Mouse (Mus musculus) MEL (cell line): ENCODE data around the gene Rnf169. TPM values are rescaled to one million over a fixed set of nuclear protein-coding genes. Genes with fewer than 3 reads are reported as not detected.

Experiments used
- DNase-seq: peaks from one replicate; pipeline ENCODE4 v3.0.0; 2011; ENCODE audit warnings: low read depth, low spot score
- H3K27ac ChIP-seq: 2 replicates; pipeline ENCODE4 v1.5.1; 2012; ENCODE audit warnings: low read depth, mild to moderate bottlenecking, control low read depth, low read length, moderate library complexity; ENCODE audit not compliant: control insufficient read depth
- H3K27me3 ChIP-seq, 2 experiments: fragments of 150-350 bp in 1 of 2; sonication (generic) in 1 of 2; 2 replicates each; pipeline ENCODE4 v1.6.1; 2012; ENCODE audit warnings: low read length in 2 of 2, mild to moderate bottlenecking in 2 of 2, improper control_type of control experiment in 1 of 2, moderate library complexity in 1 of 2; ENCODE audit not compliant: insufficient read depth in 2 of 2, control insufficient read depth in 1 of 2
- H3K36me3 ChIP-seq, 2 experiments: 2 replicates each; pipeline ENCODE4 v1.6.1; 2012 to 2014; ENCODE audit warnings: low read length in 2 of 2, improper control_type of control experiment in 1 of 2, inconsistent platforms in 1 of 2, mild to moderate bottlenecking in 1 of 2; ENCODE audit not compliant: insufficient read depth in 2 of 2, control insufficient read depth in 1 of 2
- H3K4me1 ChIP-seq, 2 experiments: fragments of 150-350 bp in 1 of 2; sonication (generic) in 1 of 2; 2 replicates each; pipeline ENCODE4 v1.6.1; 2012; ENCODE audit warnings: low read length in 2 of 2, improper control_type of control experiment in 1 of 2, mild to moderate bottlenecking in 1 of 2; ENCODE audit not compliant: insufficient read depth in 2 of 2, control insufficient read depth in 1 of 2
- H3K4me3 ChIP-seq, 2 experiments: fragments of 150-350 bp in 1 of 2; sonication (generic) in 1 of 2; 2 replicates each; pipeline ENCODE4 v1.5.1; 2012; ENCODE audit warnings: low read depth in 2 of 2, low read length in 2 of 2, mild to moderate bottlenecking in 2 of 2, moderate library complexity in 2 of 2, control low read depth in 1 of 2, improper control_type of control experiment in 1 of 2; ENCODE audit not compliant: control insufficient read depth in 1 of 2, insufficient read depth in 1 of 2
- H3K79me2 ChIP-seq: 2 replicates; pipeline ENCODE4 v1.6.1; 2012; ENCODE audit warnings: mild to moderate bottlenecking, low read length, moderate library complexity; ENCODE audit not compliant: control insufficient read depth, poor library complexity, insufficient read depth
- H3K9ac ChIP-seq: 2 replicates; pipeline ENCODE4 v1.6.1; 2012; ENCODE audit warnings: low read depth, mild to moderate bottlenecking, control low read depth, low read length, moderate library complexity; ENCODE audit not compliant: control insufficient read depth, poor library complexity, severe bottlenecking
- H3K9me3 ChIP-seq: fragments of 150-350 bp; sonication (generic); replicated peaks from 2 replicates; pipeline ENCODE4 v1.6.1; 2012; ENCODE audit warnings: mild to moderate bottlenecking, low read length, improper control_type of control experiment, moderate library complexity; ENCODE audit not compliant: insufficient read depth
- BHLHE40 ChIP-seq: IDR thresholded peaks from 2 replicates; pipeline ENCODE4 v1.6.1; 2012; ENCODE audit warnings: low read depth, mild to moderate bottlenecking, inconsistent platforms, low read length, improper control_type of control experiment, borderline replicate concordance
- CHD1 ChIP-seq: IDR thresholded peaks from 2 replicates; pipeline ENCODE4 v1.6.1; 2012; ENCODE audit warnings: low read depth, mild to moderate bottlenecking, inconsistent platforms, low read length, improper control_type of control experiment
- CHD2 ChIP-seq: IDR thresholded peaks from 2 replicates; pipeline ENCODE4 v1.6.1; 2011; ENCODE audit warnings: low read length, improper control_type of control experiment
- ETS1 ChIP-seq: IDR thresholded peaks from 2 replicates; pipeline ENCODE4 v1.6.1; 2012; ENCODE audit warnings: low read depth, mild to moderate bottlenecking, inconsistent platforms, low read length, improper control_type of control experiment, moderate library complexity
- HCFC1 ChIP-seq: IDR thresholded peaks from 2 replicates; pipeline ENCODE4 v1.6.1; 2012; ENCODE audit warnings: low read depth, mild to moderate bottlenecking, inconsistent platforms, low read length, improper control_type of control experiment, moderate library complexity
- JUND ChIP-seq: IDR thresholded peaks from 2 replicates; pipeline ENCODE4 v1.6.1; 2011; ENCODE audit warnings: low read depth, mild to moderate bottlenecking, improper control_type of control experiment, low read length
- KAT2A ChIP-seq: conservative IDR thresholded peaks from 2 replicates; pipeline ENCODE4 v1.6.1; 2012; ENCODE audit warnings: low read depth, low read length, improper control_type of control experiment, inconsistent platforms
- MAFK ChIP-seq: IDR thresholded peaks from 2 replicates; pipeline ENCODE4 v1.6.1; 2011; ENCODE audit warnings: low read depth, mild to moderate bottlenecking, low read length, improper control_type of control experiment, borderline replicate concordance
- MAX ChIP-seq: IDR thresholded peaks from 2 replicates; pipeline ENCODE4 v1.6.1; 2011; ENCODE audit warnings: low read length, improper control_type of control experiment
- MAZ ChIP-seq: IDR thresholded peaks from 2 replicates; pipeline ENCODE4 v1.6.1; 2012; ENCODE audit warnings: low read depth, mild to moderate bottlenecking, inconsistent platforms, low read length, improper control_type of control experiment
- MEF2A ChIP-seq: IDR thresholded peaks from 2 replicates; pipeline ENCODE4 v1.6.1; 2014; ENCODE audit warnings: low read depth, mild to moderate bottlenecking, inconsistent platforms, low read length, improper control_type of control experiment; ENCODE audit not compliant: poor library complexity, insufficient replicate concordance, severe bottlenecking; ENCODE audit errors: extremely low read depth
- MXI1 ChIP-seq: IDR thresholded peaks from 2 replicates; pipeline ENCODE4 v1.6.1; 2011; ENCODE audit warnings: mild to moderate bottlenecking, low read depth, low read length, improper control_type of control experiment
- MYB ChIP-seq: IDR thresholded peaks from 2 replicates; pipeline ENCODE4 v1.6.1; 2011; ENCODE audit warnings: mild to moderate bottlenecking, low read depth, low read length, improper control_type of control experiment
- MYC ChIP-seq: IDR thresholded peaks from 2 replicates; pipeline ENCODE4 v1.6.1; 2011; ENCODE audit warnings: low read depth, mild to moderate bottlenecking, low read length, improper control_type of control experiment, moderate library complexity
- NRF1 ChIP-seq: IDR thresholded peaks from 2 replicates; pipeline ENCODE4 v1.6.1; 2014; ENCODE audit warnings: low read depth, mild to moderate bottlenecking, inconsistent platforms, low read length, improper control_type of control experiment, moderate library complexity; ENCODE audit not compliant: poor library complexity, insufficient read depth, severe bottlenecking
- POLR2AphosphoS5 ChIP-seq: IDR thresholded peaks from 2 replicates; pipeline ENCODE4 v1.6.1; 2012; ENCODE audit warnings: low read depth, borderline replicate concordance, mild to moderate bottlenecking, inconsistent platforms, low read length, moderate library complexity, mixed read lengths
- RAD21 ChIP-seq: IDR thresholded peaks from 2 replicates; pipeline ENCODE4 v1.6.1; 2011; ENCODE audit warnings: mild to moderate bottlenecking, low read depth, low read length, improper control_type of control experiment
- RCOR1 ChIP-seq: IDR thresholded peaks from 2 replicates; pipeline ENCODE4 v1.6.1; 2012; ENCODE audit warnings: low read depth, mild to moderate bottlenecking, inconsistent platforms, low read length, improper control_type of control experiment
- SMC3 ChIP-seq: IDR thresholded peaks from 2 replicates; pipeline ENCODE4 v1.6.1; 2011; ENCODE audit warnings: low read depth, low read length, improper control_type of control experiment
- TAL1 ChIP-seq: IDR thresholded peaks from 2 replicates; pipeline ENCODE4 v1.6.1; 2012; ENCODE audit warnings: mild to moderate bottlenecking, inconsistent platforms, low read length, moderate library complexity, mixed read lengths
- UBTF ChIP-seq: IDR thresholded peaks from 2 replicates; pipeline ENCODE4 v1.6.1; 2012; ENCODE audit warnings: low read depth, mild to moderate bottlenecking, inconsistent platforms, low read length, improper control_type of control experiment, moderate library complexity, borderline replicate concordance; ENCODE audit not compliant: insufficient read depth
- USF1 ChIP-seq: IDR thresholded peaks from 2 replicates; pipeline ENCODE4 v1.6.1; 2014; ENCODE audit warnings: low read depth, mild to moderate bottlenecking, inconsistent platforms, low read length, improper control_type of control experiment, moderate library complexity
- USF2 ChIP-seq, 2 experiments: IDR thresholded peaks; 2 replicates each; pipeline ENCODE4 v1.6.1; 2011 to 2012; ENCODE audit warnings: improper control_type of control experiment in 2 of 2, low read length in 2 of 2, borderline replicate concordance in 1 of 2, inconsistent platforms in 1 of 2, low read depth in 1 of 2, mild to moderate bottlenecking in 1 of 2; ENCODE audit not compliant: insufficient read depth in 1 of 2
- ZC3H11A ChIP-seq: IDR thresholded peaks from 2 replicates; pipeline ENCODE4 v1.6.1; 2012; ENCODE audit warnings: low read depth, mild to moderate bottlenecking, inconsistent platforms, low read length, improper control_type of control experiment
- ZKSCAN1 ChIP-seq: IDR thresholded peaks from 2 replicates; pipeline ENCODE4 v1.6.1; 2012; ENCODE audit warnings: low read depth, mild to moderate bottlenecking, inconsistent platforms, low read length, improper control_type of control experiment, moderate library complexity
- polyA plus RNA-seq, 2 experiments: library from polyadenylated mRNA; stranded (reverse) in 1 of 2; unstranded in 1 of 2; fragments of >175 nt in 1 of 2; fragments of >200 nt in 1 of 2; gene quantifications; 2 replicates each; pipeline versions ENCODE4 v1.2.1 to v1.2.4; 2012; ENCODE audit warnings: low replicate concordance in 2 of 2, low read depth in 1 of 2; ENCODE audit not compliant: insufficient read length in 2 of 2, insufficient read depth in 1 of 2, missing spikeins in 1 of 2
- total RNA-seq: library from RNA; depleted of rRNA; stranded (reverse); fragments of 300-350 nt; gene quantifications from 2 replicates; pipeline ENCODE4 v1.2.3, GENCODE M21; 2012

Rnf169 gene
- total and polyA plus RNA-seq, 3 experiments: 6.2 to 7.2 TPM; not detected in 1

- no peak overlapping the region for H3K4me3 ChIP-seq
- no peak for DNase-seq
- no peak for TF ChIP-seq TAL1
- TF ChIP-seq, all 39 proteins: peak for 0
- no peaks in the 10 kb centered on the region for H3K9me3 ChIP-seq
- no peaks in the 10 kb centered on the region for H3K79me2 ChIP-seq
- no peaks in the 10 kb centered on the region for H3K27me3 ChIP-seq
- H3K9ac ChIP-seq: no peak overlapping the region
- H3K4me1 ChIP-seq: no peaks in the 10 kb centered on the region
- no peak overlapping the region for H3K27ac ChIP-seq
- H3K36me3 ChIP-seq: no peaks in the 10 kb centered on the region
These were observed 65.9 kb downstream of the Rnf169 start for GRCm38 (mm10) chr7:99914316-99914715.

GRCm38 (mm10) chr7:99911038-99911437 lies 69.2 kb downstream of the Rnf169 start:
- no peak for TF ChIP-seq MXI1
- no peak for TF ChIP-seq MAFK
- TF ChIP-seq USF2 (IDR thresholded peaks at IDR 0.05; ENCODE audit: borderline replicate concordance in 1 of 2, insufficient read depth in 1 of 2, low read depth in 1 of 2, low read length in 2 of 2): no peak
- no peak for TF ChIP-seq ZC3H11A
- no peak for TF ChIP-seq CHD2
- TF ChIP-seq POLR2AphosphoS5: no peak
- TF ChIP-seq MAZ: no peak
- TF ChIP-seq NRF1: no peak
- TF ChIP-seq MYB: no peak
- TF ChIP-seq MAX: no peak
- TF ChIP-seq RCOR1: no peak
- TF ChIP-seq HCFC1: no peak
- no peaks in the 10 kb centered on the region for H3K9me3 ChIP-seq

GRCm38 (mm10) chr7:99907463-99907862 lies 72.8 kb downstream of the Rnf169 start:
- peaks cover 0 to 37% of the 10 kb centered on the region in 2 experiments; a peak in 2 of 4 replicates for H3K36me3 ChIP-seq
- peak; percentile 75 for DNase-seq
- H3K4me1 ChIP-seq: peaks cover 15 to 41% of the 10 kb centered on the region in 2 experiments
- no peak overlapping the region for H3K9ac ChIP-seq
- H3K79me2 ChIP-seq: no peaks in the 10 kb centered on the region
- peak overlapping the region; percentile 51 for H3K27ac ChIP-seq
- H3K4me3 ChIP-seq: no peak overlapping the region
- H3K27me3 ChIP-seq: no peaks in the 10 kb centered on the region
- no peaks in the 10 kb centered on the region for H3K9me3 ChIP-seq
- TF ChIP-seq MYB (no peak), USF1 (no peak), ZKSCAN1 (no peak), ETS1 (peak; percentile 97), JUND (peak; percentile 32; the same call in 1 of the 2 replicates), MYC (peak; percentile 32; the same call in 1 of the 2 replicates), POLR2AphosphoS5 (no peak), RCOR1 (peak; percentile 67; the same call in 1 of the 2 replicates), RAD21 (no peak), BHLHE40 (peak; percentile 41; the same call in 1 of the 2 replicates), SMC3 (no peak), CHD1 (no peak), KAT2A (no peak), ZC3H11A (no peak), MAX (peak; percentile 52; the same call in 1 of the 2 replicates), UBTF (no peak), MEF2A (no peak)

More at GRCm38 (mm10) chr7:99911038-99911437, 69.2 kb downstream of the Rnf169 start:
- H3K79me2 ChIP-seq: no peaks in the 10 kb centered on the region
- H3K27ac ChIP-seq: no peak overlapping the region
- H3K27me3 ChIP-seq: no peaks in the 10 kb centered on the region
- no peak overlapping the region for H3K4me3 ChIP-seq
- H3K9ac ChIP-seq: no peak overlapping the region
- H3K36me3 ChIP-seq: peaks cover 0 to 17% of the 10 kb centered on the region in 2 experiments; a peak in 2 of 4 replicates
- peaks cover 4 to 16% of the 10 kb centered on the region in 2 experiments; a peak in 3 of 4 replicates for H3K4me1 ChIP-seq
- no peak for DNase-seq
